Mouse (Mus musculus) C2C12 (cell line): ENCODE measurements around the gene Nptx1. TPM values are rescaled to one million over a fixed set of nuclear protein-coding genes. Genes with fewer than 3 reads are reported as not detected.

ENCODE experiments used
- H3K27me3 ChIP-seq: one replicate; pipeline ENCODE4 v1.6.1; 2011; ENCODE audit not compliant: control insufficient read depth, insufficient read depth, insufficient read length
- H3K36me3 ChIP-seq: one replicate; pipeline ENCODE4 v1.6.1; 2011; ENCODE audit not compliant: control insufficient read depth, insufficient read depth
- H3K4me3 ChIP-seq: one replicate; pipeline ENCODE4 v1.5.1; 2011; ENCODE audit warnings: mild to moderate bottlenecking, control low read depth; ENCODE audit not compliant: poor library complexity, insufficient read depth, severe bottlenecking
- H3K79me2 ChIP-seq: one replicate; pipeline ENCODE4 v1.6.1; 2011; ENCODE audit not compliant: control insufficient read depth, insufficient read depth
- H3K79me3 ChIP-seq: one replicate; pipeline ENCODE4 v1.6.1; 2011; ENCODE audit warnings: low read depth, control low read depth
- H3ac ChIP-seq: one replicate; pipeline ENCODE3; 2011; ENCODE audit warnings: low read depth; ENCODE audit not compliant: control insufficient read depth, insufficient read length
- CEBPB ChIP-seq: IDR thresholded peaks from one replicate; pipeline ENCODE4 v1.6.1; 2011; ENCODE audit warnings: low read depth, mild to moderate bottlenecking, control low read depth, moderate library complexity
- CTCF ChIP-seq: IDR thresholded peaks from one replicate; pipeline ENCODE4 v1.5.1; 2011; ENCODE audit not compliant: control insufficient read depth, insufficient read depth, insufficient read length
- FOSL1 ChIP-seq: IDR thresholded peaks from one replicate; pipeline ENCODE4 v1.8.0; 2011; ENCODE audit warnings: mild to moderate bottlenecking, low read length; ENCODE audit not compliant: poor library complexity, insufficient read depth, severe bottlenecking
- MAX ChIP-seq: IDR thresholded peaks from one replicate; pipeline ENCODE4 v1.6.1; 2011; ENCODE audit warnings: mild to moderate bottlenecking, control low read depth
- MYOD1 ChIP-seq: IDR thresholded peaks from one replicate; pipeline ENCODE4 v1.6.1; 2011; ENCODE audit warnings: low read depth; ENCODE audit not compliant: control insufficient read depth, insufficient read length
- MYOG ChIP-seq: IDR thresholded peaks from one replicate; pipeline ENCODE4 v1.6.1; 2011; ENCODE audit not compliant: control insufficient read depth, insufficient read length; ENCODE audit errors: extremely low read depth
- USF1 ChIP-seq: IDR thresholded peaks from one replicate; pipeline ENCODE4 v1.6.1; 2011; ENCODE audit warnings: low read depth, mild to moderate bottlenecking, control low read depth, moderate library complexity
- polyA plus RNA-seq: library from polyadenylated mRNA; unstranded; fragments of >200 nt; fragmentation: generic; extraction: Trizol; gene quantifications from one replicate; pipeline ENCODE4 v1.2.1, GENCODE M21; 2012; ENCODE audit warnings: missing spikeins

Nptx1 gene
- polyA plus RNA-seq, 1 experiment, result 30.2 TPM

DNA sequence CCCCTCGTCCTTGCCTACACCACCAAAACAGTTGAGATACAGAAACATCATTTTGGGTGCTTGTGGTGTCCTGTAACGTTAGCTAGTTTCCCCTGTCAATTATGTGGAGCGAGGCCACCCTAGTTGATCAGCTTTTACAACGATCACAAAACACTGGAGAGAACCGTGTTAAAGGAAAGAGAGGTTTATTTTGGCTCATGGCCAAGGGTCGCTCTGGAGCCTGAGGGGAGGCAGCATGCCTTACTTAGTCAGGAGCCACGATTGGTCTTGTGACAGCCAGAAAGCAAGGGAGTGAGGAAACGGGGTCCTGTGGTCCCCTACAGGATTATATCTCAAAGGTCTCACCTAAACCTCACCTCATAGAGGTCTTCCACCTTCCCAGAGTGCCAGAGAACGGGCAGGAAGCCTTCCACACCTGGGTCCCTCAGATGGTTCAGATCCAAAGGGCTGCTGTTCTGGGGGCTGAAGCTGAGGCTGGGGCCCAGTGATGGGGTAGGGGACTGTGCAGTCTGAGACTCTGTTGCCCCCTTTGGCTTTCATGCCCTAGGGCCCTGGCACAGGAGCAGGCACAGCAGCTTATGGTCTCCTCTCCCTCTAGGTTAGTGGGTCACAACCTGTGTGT, 34.4 kb downstream of the Nptx1 start:
- TF ChIP-seq FOSL1, result no peak
- TF ChIP-seq USF1, result no peak
- TF ChIP-seq CEBPB, result no peak
- no peak for TF ChIP-seq MYOD1
- no peak for TF ChIP-seq MYOG
- no peak for TF ChIP-seq CTCF
- no peak for TF ChIP-seq MAX

DNA sequence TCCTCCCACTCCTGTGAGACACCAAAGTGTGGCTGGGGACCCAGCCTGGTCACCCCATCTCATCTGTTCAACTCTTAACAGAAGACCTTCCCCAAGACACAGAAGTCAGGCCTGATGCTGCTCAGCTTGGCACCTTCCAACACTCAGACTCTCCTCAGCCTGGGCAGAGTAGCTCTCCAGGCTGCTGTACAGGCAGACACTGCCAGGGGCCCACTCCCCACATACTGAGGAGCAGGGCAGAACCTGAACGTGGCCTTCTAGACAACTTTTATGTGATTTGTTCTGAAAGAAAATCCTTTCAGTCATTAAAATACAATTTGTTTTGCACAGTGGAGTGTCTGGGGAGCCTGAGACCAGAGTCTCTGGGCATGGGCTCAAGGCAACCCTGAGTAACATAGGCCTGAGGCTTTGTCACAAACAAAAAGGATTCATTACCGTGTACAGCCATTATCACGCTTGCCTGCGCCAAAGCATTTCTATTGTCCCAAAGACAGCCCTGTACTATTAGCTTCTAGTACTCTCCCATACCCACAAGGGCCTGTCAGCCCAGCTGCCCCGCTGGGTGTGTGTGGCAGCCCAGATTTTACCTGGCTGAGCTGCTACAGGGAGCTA, 38.3 kb downstream of the Nptx1 start:
- H3K79me2 ChIP-seq, result no peaks in the 10 kb centered on the region
- H3K36me3 ChIP-seq, result peaks cover 14% of the 10 kb centered on the region
- no peaks in the 10 kb centered on the region for H3K27me3 ChIP-seq
- no peak overlapping the region for H3ac ChIP-seq
- H3K79me3 ChIP-seq, result no peaks in the 10 kb centered on the region
- TF ChIP-seq CTCF (no peak), MAX (no peak), USF1 (no peak), CEBPB (no peak), MYOD1 (no peak), FOSL1 (no peak), MYOG (no peak)
- H3K4me3 ChIP-seq, result no peak overlapping the region

More for the DNA sequence above, 34.4 kb downstream of the Nptx1 start:
- Histone ChIP-seq H3K27me3 (no peaks in the 10 kb centered on the region), H3K79me2 (no peaks in the 10 kb centered on the region), H3K79me3 (no peaks in the 10 kb centered on the region), H3K4me3 (no peak overlapping the region), H3K36me3 (no peaks in the 10 kb centered on the region), H3ac (no peak overlapping the region)

DNA sequence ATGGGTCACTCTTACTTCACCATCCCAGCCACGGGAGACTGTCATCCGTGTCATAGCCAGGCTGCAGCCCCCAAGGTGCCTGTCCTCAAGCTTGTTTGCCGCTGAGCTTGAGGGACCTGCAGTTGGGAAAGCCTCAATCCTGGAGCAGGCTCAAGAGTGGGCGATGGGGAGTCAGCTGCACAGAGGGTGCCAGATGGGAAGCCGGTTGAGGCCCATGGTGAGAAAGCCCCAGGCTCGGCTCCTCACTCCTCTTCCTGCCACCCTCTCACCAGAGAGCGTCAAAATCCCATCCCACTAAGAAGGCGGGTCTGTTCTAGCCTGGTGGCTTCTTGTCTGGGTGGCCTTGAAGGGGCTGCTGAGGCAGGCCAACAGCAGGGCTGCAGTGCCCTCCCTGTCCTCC, 39.8 kb downstream of the Nptx1 start:
- H3K79me3 ChIP-seq, result no peaks in the 10 kb centered on the region
- H3ac ChIP-seq, result no peak overlapping the region
- H3K79me2 ChIP-seq, result no peaks in the 10 kb centered on the region
- no peak overlapping the region for H3K4me3 ChIP-seq
- TF ChIP-seq CTCF (no peak), MAX (no peak)
- peaks cover 16% of the 10 kb centered on the region for H3K36me3 ChIP-seq
- no peaks in the 10 kb centered on the region for H3K27me3 ChIP-seq

DNA sequence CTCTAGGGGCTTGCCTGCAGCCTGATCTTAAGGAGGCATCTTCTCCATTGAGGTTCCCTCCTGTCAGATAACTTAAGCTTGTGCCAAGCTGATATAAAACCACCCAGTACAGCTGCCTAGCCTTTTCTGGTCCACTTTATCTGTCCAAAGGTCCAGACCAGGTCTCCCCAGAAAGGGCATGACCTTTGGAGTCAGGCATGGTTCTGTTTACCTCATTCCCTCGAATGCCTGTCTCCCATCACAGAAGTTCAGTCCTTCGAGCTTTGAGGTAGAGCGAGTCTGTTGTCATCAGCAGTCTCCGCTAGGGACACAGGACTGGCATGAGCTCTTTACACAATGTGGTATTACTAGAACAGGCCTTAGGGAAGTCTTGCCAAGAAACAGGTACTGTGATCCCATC, 41.2 kb downstream of the Nptx1 start:
- H3K4me3 ChIP-seq, result no peak overlapping the region
- no peaks in the 10 kb centered on the region for H3K79me2 ChIP-seq
- H3K36me3 ChIP-seq, result peaks cover 23% of the 10 kb centered on the region
- TF ChIP-seq USF1 (no peak), MAX (no peak), CEBPB (no peak), MYOD1 (no peak), MYOG (no peak), CTCF (no peak), FOSL1 (no peak)
- H3K79me3 ChIP-seq, result no peaks in the 10 kb centered on the region
- no peak overlapping the region for H3ac ChIP-seq
- no peaks in the 10 kb centered on the region for H3K27me3 ChIP-seq

DNA sequence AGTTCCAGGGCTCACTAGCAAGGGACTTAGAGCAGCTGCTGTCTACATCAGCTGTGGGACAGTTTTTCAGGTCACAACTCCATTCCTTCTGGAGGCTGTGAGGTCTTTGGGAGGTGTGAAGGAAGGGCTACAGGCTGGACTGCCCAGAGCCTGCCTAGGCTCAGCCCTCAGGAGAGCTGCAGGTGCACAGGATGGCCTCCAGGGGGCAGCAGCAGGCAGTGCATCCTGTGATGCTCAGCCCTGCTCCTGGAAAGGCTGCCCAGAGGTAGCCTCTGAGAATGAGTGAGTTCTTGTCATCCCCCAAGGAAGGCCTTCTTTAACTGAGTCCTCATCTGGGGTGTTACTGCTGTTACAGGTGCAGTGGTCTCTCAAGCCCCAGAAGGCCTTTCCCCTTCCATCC, 43.9 kb downstream of the Nptx1 start:
- H3ac ChIP-seq, result no peak overlapping the region
- H3K36me3 ChIP-seq, result peaks cover 23% of the 10 kb centered on the region
- no peaks in the 10 kb centered on the region for H3K79me2 ChIP-seq
- no peaks in the 10 kb centered on the region for H3K27me3 ChIP-seq
- no peaks in the 10 kb centered on the region for H3K79me3 ChIP-seq
- H3K4me3 ChIP-seq, result no peak overlapping the region
- TF ChIP-seq CEBPB, result no peak
- TF ChIP-seq CTCF, result peak; percentile 97

DNA sequence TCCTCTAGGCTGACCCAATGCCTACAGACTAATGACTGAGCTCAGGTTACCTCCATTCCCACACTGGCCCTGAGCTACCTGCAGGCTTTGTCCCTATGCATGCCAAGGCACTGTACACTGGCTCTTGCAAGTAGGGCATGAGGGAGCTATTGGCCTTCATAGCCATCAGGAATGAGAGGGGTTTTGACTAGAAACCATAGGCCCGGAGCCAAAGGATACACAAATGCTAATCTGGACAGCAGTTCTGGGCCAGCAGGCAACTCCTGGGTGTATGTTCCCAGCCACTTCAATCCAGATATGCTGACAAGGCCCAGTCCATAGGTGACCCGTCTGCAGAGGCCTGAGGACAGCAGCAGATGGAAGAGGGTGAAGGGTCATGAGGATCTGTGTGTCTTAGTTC, 47.5 kb downstream of the Nptx1 start:
- H3K36me3 ChIP-seq, result peaks cover 14% of the 10 kb centered on the region
- peaks cover 1% of the 10 kb centered on the region for H3K79me3 ChIP-seq
- peaks cover 6% of the 10 kb centered on the region for H3K79me2 ChIP-seq
- TF ChIP-seq USF1 (no peak), MAX (no peak), MYOG (no peak), MYOD1 (no peak), FOSL1 (no peak), CEBPB (no peak), CTCF (no peak)
- no peak overlapping the region for H3K4me3 ChIP-seq
- H3K27me3 ChIP-seq, result no peaks in the 10 kb centered on the region
- H3ac ChIP-seq, result no peak overlapping the region
